Mouse (Mus musculus): Measurements from ENCODE around the gene Ctsk. TPM values are rescaled to one million over a fixed set of nuclear protein-coding genes. Genes with fewer than 3 reads are reported as not detected.

Ctsk gene
- polyA plus RNA-seq (2015; fragmentation: Nextera tagmentation; extraction: Ambion mirVana): 122 and 138 TPM in 2 replicates

- WGBS: 49% methylated on average over 7 of the region's 7 CpGs
- no peaks in the 10 kb centered on the region for H3K9me3 ChIP-seq (replicated peaks)
- H3K27me3 ChIP-seq: no peaks in the 10 kb centered on the region
- H3K4me1 ChIP-seq: peaks cover 7% of the 10 kb centered on the region
- peaks cover 35% of the 10 kb centered on the region for H3K36me3 ChIP-seq
- peak within 1 kb of the TSS; percentile 49 for H3K4me2 ChIP-seq (replicated peaks)
- peak within 1 kb of the TSS; percentile 40 for H3K4me3 ChIP-seq (replicated peaks)
- H3K9ac ChIP-seq: no peak within 1 kb of the TSS
- peak within 1 kb of the TSS; percentile 77 for H3K27ac ChIP-seq (replicated peaks)
- ATAC-seq (ENCODE audit: insufficient number of reproducible peaks, low FRiP score, low TSS enrichment, low read depth): peak; percentile 71
These were observed at the start of gene Ctsk for GRCm38 (mm10) chr3:95499024-95499423. Ctsk (plus strand) TSS chr3:95499256.

GRCm38 (mm10) chr3:95450408-95450807, 48.6 kb upstream of the Ctsk start:
- peaks cover 40% of the 10 kb centered on the region for H3K36me3 ChIP-seq
- H3K27ac ChIP-seq (replicated peaks): no peak overlapping the region
- H3K9me3 ChIP-seq (replicated peaks): no peaks in the 10 kb centered on the region
- no peak overlapping the region for H3K9ac ChIP-seq
- no peaks in the 10 kb centered on the region for H3K27me3 ChIP-seq
- H3K4me2 ChIP-seq (replicated peaks): no peak overlapping the region
- ATAC-seq (ENCODE audit: insufficient number of reproducible peaks, low FRiP score, low TSS enrichment, low read depth): no peak
- no peaks in the 10 kb centered on the region for H3K4me1 ChIP-seq
- 45% methylated on average over 1 of the region's 1 CpGs for WGBS
- no peak overlapping the region for H3K4me3 ChIP-seq (replicated peaks)

GRCm38 (mm10) chr3:95450915-95451314, 48.1 kb upstream of the Ctsk start:
- H3K4me3 ChIP-seq (replicated peaks): no peak overlapping the region
- no peak overlapping the region for H3K27ac ChIP-seq (replicated peaks)
- WGBS: 84% methylated on average over 3 of the region's 3 CpGs
- no peak overlapping the region for H3K4me2 ChIP-seq (replicated peaks)
- H3K36me3 ChIP-seq: peaks cover 40% of the 10 kb centered on the region
- H3K9me3 ChIP-seq (replicated peaks): no peaks in the 10 kb centered on the region
- no peaks in the 10 kb centered on the region for H3K27me3 ChIP-seq
- no peak for ATAC-seq (ENCODE audit: insufficient number of reproducible peaks, low FRiP score, low TSS enrichment, low read depth)
- H3K9ac ChIP-seq: no peak overlapping the region
- H3K4me1 ChIP-seq: no peaks in the 10 kb centered on the region

GRCm38 (mm10) chr3:95456367-95456766, 42.7 kb upstream of the Ctsk start:
- Histone ChIP-seq H3K36me3 (peaks cover 23% of the 10 kb centered on the region), H3K4me2 (replicated peaks) (no peak overlapping the region), H3K4me3 (replicated peaks) (no peak overlapping the region), H3K27me3 (no peaks in the 10 kb centered on the region), H3K9me3 (replicated peaks) (no peaks in the 10 kb centered on the region), H3K4me1 (no peaks in the 10 kb centered on the region), H3K27ac (replicated peaks) (no peak overlapping the region), H3K9ac (no peak overlapping the region)
- WGBS: 95% methylated on average over 5 of the region's 5 CpGs
- ATAC-seq (ENCODE audit: insufficient number of reproducible peaks, low FRiP score, low TSS enrichment, low read depth): no peak

- WGBS: 66% methylated on average over 3 of the region's 3 CpGs
- Histone ChIP-seq H3K4me1 (no peaks in the 10 kb centered on the region), H3K4me3 (replicated peaks) (no peak overlapping the region), H3K27ac (replicated peaks) (no peak overlapping the region), H3K9ac (no peak overlapping the region), H3K27me3 (no peaks in the 10 kb centered on the region), H3K36me3 (peaks cover 26% of the 10 kb centered on the region), H3K9me3 (replicated peaks) (no peaks in the 10 kb centered on the region), H3K4me2 (replicated peaks) (no peak overlapping the region)
- ATAC-seq (ENCODE audit: insufficient number of reproducible peaks, low FRiP score, low TSS enrichment, low read depth): no peak
These were observed 41.3 kb upstream of the Ctsk start for GRCm38 (mm10) chr3:95457758-95458157.

GRCm38 (mm10) chr3:95459381-95459780, 39.7 kb upstream of the Ctsk start:
- Histone ChIP-seq H3K36me3 (peaks cover 10% of the 10 kb centered on the region; the same call in 1 of the 2 replicates), H3K27me3 (no peaks in the 10 kb centered on the region)

GRCm38 (mm10) chr3:95463852-95464251, 35.2 kb upstream of the Ctsk start:
- Histone ChIP-seq H3K27me3 (no peaks in the 10 kb centered on the region), H3K9ac (no peak overlapping the region), H3K4me1 (no peaks in the 10 kb centered on the region), H3K27ac (replicated peaks) (no peak overlapping the region), H3K9me3 (replicated peaks) (no peaks in the 10 kb centered on the region), H3K36me3 (peaks cover 26% of the 10 kb centered on the region), H3K4me3 (replicated peaks) (no peak overlapping the region), H3K4me2 (replicated peaks) (no peak overlapping the region)
- ATAC-seq (ENCODE audit: insufficient number of reproducible peaks, low FRiP score, low TSS enrichment, low read depth): no peak

More at GRCm38 (mm10) chr3:95459381-95459780, 39.7 kb upstream of the Ctsk start:
- 26% methylated on average over 1 of the region's 1 CpGs for WGBS
- no peaks in the 10 kb centered on the region for H3K9me3 ChIP-seq (replicated peaks)
- no peak overlapping the region for H3K4me3 ChIP-seq (replicated peaks)
- ATAC-seq (ENCODE audit: insufficient number of reproducible peaks, low FRiP score, low TSS enrichment, low read depth): no peak
- no peak overlapping the region for H3K4me2 ChIP-seq (replicated peaks)
- no peak overlapping the region for H3K9ac ChIP-seq
- H3K4me1 ChIP-seq: no peaks in the 10 kb centered on the region
- no peak overlapping the region for H3K27ac ChIP-seq (replicated peaks)

- Histone ChIP-seq H3K4me3 (replicated peaks) (no peak overlapping the region), H3K36me3 (peaks cover 78% of the 10 kb centered on the region), H3K9ac (no peak overlapping the region), H3K27ac (replicated peaks) (no peak overlapping the region), H3K4me1 (no peaks in the 10 kb centered on the region), H3K4me2 (replicated peaks) (no peak overlapping the region), H3K27me3 (no peaks in the 10 kb centered on the region), H3K9me3 (replicated peaks) (no peaks in the 10 kb centered on the region)
- WGBS: 100% methylated on average over 1 of the region's 1 CpGs
- ATAC-seq (ENCODE audit: insufficient number of reproducible peaks, low FRiP score, low TSS enrichment, low read depth): no peak
These were observed 20.1 kb upstream of the Ctsk start for GRCm38 (mm10) chr3:95478966-95479365.

GRCm38 (mm10) chr3:95486421-95486820, 12.6 kb upstream of the Ctsk start:
- no peak for ATAC-seq (ENCODE audit: insufficient number of reproducible peaks, low FRiP score, low TSS enrichment, low read depth)
- WGBS: 82% methylated on average over 2 of the region's 2 CpGs
- peaks cover 54% of the 10 kb centered on the region for H3K36me3 ChIP-seq
- no peaks in the 10 kb centered on the region for H3K9me3 ChIP-seq (replicated peaks)
- H3K27ac ChIP-seq (replicated peaks): no peak overlapping the region
- H3K4me1 ChIP-seq: no peaks in the 10 kb centered on the region
- H3K9ac ChIP-seq: no peak overlapping the region
- no peaks in the 10 kb centered on the region for H3K27me3 ChIP-seq
- no peak overlapping the region for H3K4me3 ChIP-seq (replicated peaks)
- no peak overlapping the region for H3K4me2 ChIP-seq (replicated peaks)

GRCm38 (mm10) chr3:95488679-95489078, 10.4 kb upstream of the Ctsk start:
- H3K4me2 ChIP-seq (replicated peaks): no peak overlapping the region
- 95% methylated on average over 3 of the region's 3 CpGs for WGBS
- H3K9me3 ChIP-seq (replicated peaks): no peaks in the 10 kb centered on the region
- no peaks in the 10 kb centered on the region for H3K27me3 ChIP-seq
- ATAC-seq (ENCODE audit: insufficient number of reproducible peaks, low FRiP score, low TSS enrichment, low read depth): no peak
- no peak overlapping the region for H3K9ac ChIP-seq
- no peak overlapping the region for H3K27ac ChIP-seq (replicated peaks)
- H3K4me3 ChIP-seq (replicated peaks): no peak overlapping the region
- no peaks in the 10 kb centered on the region for H3K4me1 ChIP-seq
- peaks cover 53% of the 10 kb centered on the region for H3K36me3 ChIP-seq

- 96% methylated on average over 2 of the region's 2 CpGs for WGBS
- no peak overlapping the region for H3K27ac ChIP-seq (replicated peaks)
- no peaks in the 10 kb centered on the region for H3K4me1 ChIP-seq
- no peaks in the 10 kb centered on the region for H3K9me3 ChIP-seq (replicated peaks)
- H3K36me3 ChIP-seq: peaks cover 59% of the 10 kb centered on the region
- no peak overlapping the region for H3K9ac ChIP-seq
- ATAC-seq (ENCODE audit: insufficient number of reproducible peaks, low FRiP score, low TSS enrichment, low read depth): no peak
- no peak overlapping the region for H3K4me3 ChIP-seq (replicated peaks)
- no peak overlapping the region for H3K4me2 ChIP-seq (replicated peaks)
- H3K27me3 ChIP-seq: no peaks in the 10 kb centered on the region
These were observed 8.8 kb upstream of the Ctsk start for GRCm38 (mm10) chr3:95490238-95490637.

GRCm38 (mm10) chr3:95494342-95494741, 4.7 kb upstream of the Ctsk start:
- H3K36me3 ChIP-seq: peaks cover 61% of the 10 kb centered on the region
- WGBS: 37% methylated on average over 6 of the region's 6 CpGs
- no peak overlapping the region for H3K4me3 ChIP-seq (replicated peaks)
- no peaks in the 10 kb centered on the region for H3K9me3 ChIP-seq (replicated peaks)
- H3K27ac ChIP-seq (replicated peaks): peak overlapping the region; percentile 45
- no peak overlapping the region for H3K9ac ChIP-seq
- H3K27me3 ChIP-seq: no peaks in the 10 kb centered on the region
- H3K4me1 ChIP-seq: peaks cover 7% of the 10 kb centered on the region
- no peak; the same call in 1 of the 2 replicates for ATAC-seq (ENCODE audit: insufficient number of reproducible peaks, low FRiP score, low TSS enrichment, low read depth)
- H3K4me2 ChIP-seq (replicated peaks): no peak overlapping the region
